Mouse (Mus musculus): ENCODE data around the gene Efna5. TPM values are rescaled to one million over a fixed set of nuclear protein-coding genes. Genes with fewer than 3 reads are reported as not detected.

The Efna5 gene
- polyA plus RNA-seq, 1 experiment from 2014 or later: 26.9 TPM

- ATAC-seq (ENCODE audit: low FRiP score, low TSS enrichment): no peak
Measured at GRCm38 (mm10) chr17:62857275-62857674, 23.8 kb downstream of the Efna5 start.

DNA sequence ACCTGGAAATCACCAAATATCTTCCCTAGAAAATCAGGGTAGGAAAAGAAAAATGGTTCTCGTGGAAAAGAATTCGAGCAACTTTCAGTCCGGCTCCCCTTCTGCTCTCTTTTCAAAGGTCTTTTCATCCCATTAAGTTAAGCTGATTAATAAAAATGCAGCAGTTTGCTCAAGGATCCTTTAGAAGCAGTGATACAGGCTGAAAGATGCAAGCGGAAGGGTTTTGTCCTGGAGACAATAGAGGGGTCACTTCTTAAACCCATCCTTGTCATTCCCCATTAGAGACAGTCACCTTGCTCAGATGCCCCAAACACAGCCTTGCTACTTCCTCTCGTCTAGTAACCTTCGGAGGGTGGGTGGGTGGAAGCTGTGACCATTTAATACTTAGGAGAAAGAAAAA, 27.4 kb downstream of the Efna5 start:
- H3K9ac ChIP-seq (replicated peaks; ENCODE audit: low read length): 0 out of 2 replicates have a peak overlapping the region, but pooled peaks have one; percentile 16
- H3K4me1 ChIP-seq (ENCODE audit: insufficient read depth, low read length): peaks cover 19% of the 10 kb centered on the region
- no peaks in the 10 kb centered on the region for H3K27me3 ChIP-seq (ENCODE audit: insufficient read depth, low read length)
- no peaks in the 10 kb centered on the region for H3K36me3 ChIP-seq (ENCODE audit: insufficient read depth, low read length)
- no peak overlapping the region; the same call in 1 of the 2 replicates for H3K27ac ChIP-seq (ENCODE audit: low read length)
- no peaks in the 10 kb centered on the region for H3K9me3 ChIP-seq (ENCODE audit: low read length)
- H3K4me2 ChIP-seq (replicated peaks; ENCODE audit: low read depth, low read length): peak overlapping the region; percentile 19; the same call in 1 of the 2 replicates
- no peak for ATAC-seq (ENCODE audit: low FRiP score, low TSS enrichment)
- 30% methylated on average over 6 of the region's 6 CpGs for whole genome bisulfite sequencing
- H3K4me3 ChIP-seq (ENCODE audit: low read length): no peak overlapping the region

More at GRCm38 (mm10) chr17:62857275-62857674, 23.8 kb downstream of the Efna5 start:
- 57% methylated on average over 8 of the region's 8 CpGs for WGBS
- H3K4me2 ChIP-seq (replicated peaks; ENCODE audit: low read depth, low read length): no peak overlapping the region
- H3K9me3 ChIP-seq (ENCODE audit: low read length): no peaks in the 10 kb centered on the region
- H3K9ac ChIP-seq (replicated peaks; ENCODE audit: low read length): no peak overlapping the region
- no peak overlapping the region for H3K27ac ChIP-seq (ENCODE audit: low read length)
- no peaks in the 10 kb centered on the region for H3K27me3 ChIP-seq (ENCODE audit: insufficient read depth, low read length)
- H3K4me3 ChIP-seq (ENCODE audit: low read length): no peak overlapping the region
- peaks cover 14% of the 10 kb centered on the region for H3K4me1 ChIP-seq (ENCODE audit: insufficient read depth, low read length)
- no peaks in the 10 kb centered on the region for H3K36me3 ChIP-seq (ENCODE audit: insufficient read depth, low read length)

DNA sequence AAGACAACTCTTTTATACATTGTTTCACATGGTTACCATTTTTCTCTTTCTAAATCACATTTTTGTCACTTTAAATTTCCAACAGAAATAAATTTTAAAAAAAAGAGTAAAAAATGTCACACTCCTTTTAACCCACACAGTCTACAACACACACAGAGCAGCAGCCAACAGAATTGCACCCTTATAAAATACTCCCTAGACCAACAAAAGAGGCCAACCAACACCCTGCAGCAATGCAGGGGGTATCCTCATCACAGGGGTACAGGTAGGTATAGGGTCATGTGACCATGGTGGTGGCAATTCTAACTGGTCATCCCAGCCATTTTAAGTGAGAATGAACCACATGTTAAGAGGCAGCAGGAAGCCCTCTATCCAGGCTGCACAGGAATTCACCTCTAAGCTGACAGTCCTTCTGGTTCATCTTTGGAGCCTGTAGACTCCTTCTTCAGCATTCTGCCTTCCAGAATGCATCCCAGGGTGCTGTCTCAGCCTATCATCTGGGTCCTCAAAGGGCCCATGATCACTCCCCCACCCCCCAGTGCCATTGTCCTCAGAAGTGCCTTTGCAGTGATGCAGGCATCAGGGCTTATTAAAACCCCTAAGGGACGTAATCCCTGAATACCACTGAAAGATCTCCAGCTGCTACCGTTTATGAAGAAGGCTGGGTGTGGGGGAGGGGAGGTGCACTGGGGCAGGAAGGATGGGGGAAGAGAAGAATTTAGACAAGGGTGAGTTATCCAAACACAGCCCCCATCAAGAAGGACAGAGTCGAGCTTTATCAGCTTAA, 28.1 kb downstream of the Efna5 start:
- no peak overlapping the region for H3K4me3 ChIP-seq (ENCODE audit: low read length)
- WGBS: 3% methylated on average over 3 of the region's 3 CpGs
- peak; percentile 46; the same call in 1 of the 2 replicates for ATAC-seq (ENCODE audit: low FRiP score, low TSS enrichment)
- no peaks in the 10 kb centered on the region for H3K27me3 ChIP-seq (ENCODE audit: insufficient read depth, low read length)
- no peaks in the 10 kb centered on the region for H3K36me3 ChIP-seq (ENCODE audit: insufficient read depth, low read length)
- H3K27ac ChIP-seq (ENCODE audit: low read length): no peak overlapping the region; the same call in 1 of the 2 replicates
- H3K4me1 ChIP-seq (ENCODE audit: insufficient read depth, low read length): peaks cover 19% of the 10 kb centered on the region
- no peaks in the 10 kb centered on the region for H3K9me3 ChIP-seq (ENCODE audit: low read length)
- H3K4me2 ChIP-seq (replicated peaks; ENCODE audit: low read depth, low read length): peak overlapping the region; percentile 19; the same call in 1 of the 2 replicates
- no peak overlapping the region for H3K9ac ChIP-seq (replicated peaks; ENCODE audit: low read length)

- peak; percentile 71; the same call in 1 of the 2 replicates for ATAC-seq (ENCODE audit: low FRiP score, low TSS enrichment)
- no peaks in the 10 kb centered on the region for H3K36me3 ChIP-seq (ENCODE audit: insufficient read depth, low read length)
- H3K9me3 ChIP-seq (ENCODE audit: low read length): no peaks in the 10 kb centered on the region
- H3K27ac ChIP-seq (ENCODE audit: low read length): no peak overlapping the region
- H3K27me3 ChIP-seq (ENCODE audit: insufficient read depth, low read length): no peaks in the 10 kb centered on the region
- H3K4me1 ChIP-seq (ENCODE audit: insufficient read depth, low read length): peaks cover 19% of the 10 kb centered on the region
- H3K4me3 ChIP-seq (ENCODE audit: low read length): no peak overlapping the region
- H3K9ac ChIP-seq (replicated peaks; ENCODE audit: low read length): no peak overlapping the region
- 35% methylated on average over 7 of the region's 7 CpGs for WGBS
- no peak overlapping the region for H3K4me2 ChIP-seq (replicated peaks; ENCODE audit: low read depth, low read length)
Measured at GRCm38 (mm10) chr17:62851268-62851667, 29.8 kb downstream of the Efna5 start.

- no peak overlapping the region for H3K4me2 ChIP-seq (replicated peaks; ENCODE audit: low read depth, low read length)
- H3K9ac ChIP-seq (replicated peaks; ENCODE audit: low read length): no peak overlapping the region
- no peak overlapping the region for H3K4me3 ChIP-seq (ENCODE audit: low read length)
- no peaks in the 10 kb centered on the region for H3K36me3 ChIP-seq (ENCODE audit: insufficient read depth, low read length)
- H3K27me3 ChIP-seq (ENCODE audit: insufficient read depth, low read length): no peaks in the 10 kb centered on the region
- peaks cover 19% of the 10 kb centered on the region for H3K4me1 ChIP-seq (ENCODE audit: insufficient read depth, low read length)
- WGBS: 49% methylated on average over 3 of the region's 3 CpGs
- no peaks in the 10 kb centered on the region for H3K9me3 ChIP-seq (ENCODE audit: low read length)
- H3K27ac ChIP-seq (ENCODE audit: low read length): no peak overlapping the region
- no peak for ATAC-seq (ENCODE audit: low FRiP score, low TSS enrichment)
Measured at GRCm38 (mm10) chr17:62850603-62851002, 30.5 kb downstream of the Efna5 start.

GRCm38 (mm10) chr17:62849676-62850075, 31.4 kb downstream of the Efna5 start:
- H3K27me3 ChIP-seq (ENCODE audit: insufficient read depth, low read length): no peaks in the 10 kb centered on the region
- no peaks in the 10 kb centered on the region for H3K36me3 ChIP-seq (ENCODE audit: insufficient read depth, low read length)
- ATAC-seq (ENCODE audit: low FRiP score, low TSS enrichment): no peak
- peaks cover 23% of the 10 kb centered on the region for H3K4me1 ChIP-seq (ENCODE audit: insufficient read depth, low read length)
- no peaks in the 10 kb centered on the region for H3K9me3 ChIP-seq (ENCODE audit: low read length)
- no peak overlapping the region for H3K9ac ChIP-seq (replicated peaks; ENCODE audit: low read length)
- no peak overlapping the region for H3K4me2 ChIP-seq (replicated peaks; ENCODE audit: low read depth, low read length)
- H3K27ac ChIP-seq (ENCODE audit: low read length): no peak overlapping the region
- WGBS: 86% methylated on average over 6 of the region's 6 CpGs
- H3K4me3 ChIP-seq (ENCODE audit: low read length): no peak overlapping the region

DNA sequence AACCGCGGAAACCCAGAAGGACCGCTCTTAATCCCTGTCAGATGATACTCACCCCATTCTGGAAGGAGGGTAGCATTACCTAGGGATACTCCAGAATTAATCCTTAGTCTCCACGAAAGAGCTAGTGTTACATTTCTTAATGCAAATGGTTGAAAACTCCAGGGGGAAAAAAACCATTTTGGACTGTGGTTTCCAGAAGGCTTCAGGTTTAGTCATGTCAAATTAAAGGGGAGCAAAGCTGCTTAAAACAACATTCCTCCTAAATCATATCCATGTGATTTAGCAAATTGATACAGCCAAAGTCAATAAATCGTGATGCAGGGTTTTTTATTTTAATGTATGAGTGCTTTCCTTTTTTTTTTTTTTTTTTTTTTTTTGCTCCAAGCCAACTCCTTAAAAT, 35.5 kb downstream of the Efna5 start:
- Histone ChIP-seq H3K4me3 (ENCODE audit: low read length) (no peak overlapping the region), H3K9ac (replicated peaks; ENCODE audit: low read length) (no peak overlapping the region), H3K4me2 (replicated peaks; ENCODE audit: low read depth, low read length) (no peak overlapping the region), H3K4me1 (ENCODE audit: insufficient read depth, low read length) (peaks cover 3% of the 10 kb centered on the region; the same call in 1 of the 2 replicates), H3K36me3 (ENCODE audit: insufficient read depth, low read length) (no peaks in the 10 kb centered on the region), H3K27me3 (ENCODE audit: insufficient read depth, low read length) (no peaks in the 10 kb centered on the region), H3K27ac (ENCODE audit: low read length) (no peak overlapping the region), H3K9me3 (ENCODE audit: low read length) (no peaks in the 10 kb centered on the region)
- no peak for ATAC-seq (ENCODE audit: low FRiP score, low TSS enrichment)
- 57% methylated on average over 5 of the region's 5 CpGs for WGBS

DNA sequence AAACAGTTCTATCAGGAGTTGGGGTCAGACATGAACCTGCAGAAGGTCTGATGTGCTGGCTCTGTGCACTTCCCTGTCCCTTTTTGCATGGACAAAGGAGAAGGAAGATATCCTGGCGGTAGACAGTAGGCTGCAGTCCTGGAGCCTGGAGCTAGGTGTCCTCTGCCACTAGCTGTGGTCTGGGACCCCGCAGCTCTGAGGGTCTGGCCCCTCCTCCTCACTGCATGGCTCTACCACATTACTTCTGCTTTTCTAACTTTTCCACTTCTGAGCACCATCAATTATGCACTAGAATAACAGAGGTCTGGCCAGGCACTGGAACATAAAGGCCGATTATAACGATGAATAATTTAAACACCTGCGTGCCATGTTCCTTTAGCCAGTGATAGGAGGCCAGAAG, 36.8 kb downstream of the Efna5 start:
- ATAC-seq (ENCODE audit: low FRiP score, low TSS enrichment): peak; percentile 54; the same call in 1 of the 2 replicates
- no peaks in the 10 kb centered on the region for H3K36me3 ChIP-seq (ENCODE audit: insufficient read depth, low read length)
- no peak overlapping the region for H3K4me2 ChIP-seq (replicated peaks; ENCODE audit: low read depth, low read length)
- H3K27ac ChIP-seq (ENCODE audit: low read length): no peak overlapping the region
- H3K9me3 ChIP-seq (ENCODE audit: low read length): no peaks in the 10 kb centered on the region
- H3K9ac ChIP-seq (replicated peaks; ENCODE audit: low read length): no peak overlapping the region
- no peak overlapping the region for H3K4me3 ChIP-seq (ENCODE audit: low read length)
- H3K4me1 ChIP-seq (ENCODE audit: insufficient read depth, low read length): peaks cover 3% of the 10 kb centered on the region; the same call in 1 of the 2 replicates
- 66% methylated on average over 5 of the region's 5 CpGs for WGBS
- no peaks in the 10 kb centered on the region for H3K27me3 ChIP-seq (ENCODE audit: insufficient read depth, low read length)

GRCm38 (mm10) chr17:62837336-62837735, 43.8 kb downstream of the Efna5 start:
- Histone ChIP-seq H3K9me3 (ENCODE audit: low read length) (peaks cover 7% of the 10 kb centered on the region; the same call in 1 of the 2 replicates), H3K4me3 (ENCODE audit: low read length) (no peak overlapping the region), H3K36me3 (ENCODE audit: insufficient read depth, low read length) (no peaks in the 10 kb centered on the region), H3K4me1 (ENCODE audit: insufficient read depth, low read length) (peaks cover 5% of the 10 kb centered on the region), H3K27ac (ENCODE audit: low read length) (no peak overlapping the region), H3K9ac (replicated peaks; ENCODE audit: low read length) (no peak overlapping the region), H3K27me3 (ENCODE audit: insufficient read depth, low read length) (no peaks in the 10 kb centered on the region), H3K4me2 (replicated peaks; ENCODE audit: low read depth, low read length) (no peak overlapping the region)
- WGBS: 24% methylated on average over 7 of the region's 7 CpGs
- no peak; the same call in 1 of the 2 replicates for ATAC-seq (ENCODE audit: low FRiP score, low TSS enrichment)

GRCm38 (mm10) chr17:62836598-62837106, 44.5 kb downstream of the Efna5 start:
- Histone ChIP-seq H3K27ac (ENCODE audit: low read length) (no peak overlapping the region), H3K27me3 (ENCODE audit: insufficient read depth, low read length) (no peaks in the 10 kb centered on the region), H3K9ac (replicated peaks; ENCODE audit: low read length) (no peak overlapping the region), H3K4me1 (ENCODE audit: insufficient read depth, low read length) (peaks cover 5% of the 10 kb centered on the region), H3K36me3 (ENCODE audit: insufficient read depth, low read length) (no peaks in the 10 kb centered on the region), H3K4me2 (replicated peaks; ENCODE audit: low read depth, low read length) (no peak overlapping the region), H3K4me3 (ENCODE audit: low read length) (no peak overlapping the region), H3K9me3 (ENCODE audit: low read length) (peaks cover 7% of the 10 kb centered on the region; the same call in 1 of the 2 replicates)
- WGBS: 37% methylated on average over 6 of the region's 6 CpGs
- ATAC-seq (ENCODE audit: low FRiP score, low TSS enrichment): no peak

All from kidney, embryonic 16.5 days (tissue).